Mouse (Mus musculus): ENCODE measurements around the gene Socs3.

DNA sequence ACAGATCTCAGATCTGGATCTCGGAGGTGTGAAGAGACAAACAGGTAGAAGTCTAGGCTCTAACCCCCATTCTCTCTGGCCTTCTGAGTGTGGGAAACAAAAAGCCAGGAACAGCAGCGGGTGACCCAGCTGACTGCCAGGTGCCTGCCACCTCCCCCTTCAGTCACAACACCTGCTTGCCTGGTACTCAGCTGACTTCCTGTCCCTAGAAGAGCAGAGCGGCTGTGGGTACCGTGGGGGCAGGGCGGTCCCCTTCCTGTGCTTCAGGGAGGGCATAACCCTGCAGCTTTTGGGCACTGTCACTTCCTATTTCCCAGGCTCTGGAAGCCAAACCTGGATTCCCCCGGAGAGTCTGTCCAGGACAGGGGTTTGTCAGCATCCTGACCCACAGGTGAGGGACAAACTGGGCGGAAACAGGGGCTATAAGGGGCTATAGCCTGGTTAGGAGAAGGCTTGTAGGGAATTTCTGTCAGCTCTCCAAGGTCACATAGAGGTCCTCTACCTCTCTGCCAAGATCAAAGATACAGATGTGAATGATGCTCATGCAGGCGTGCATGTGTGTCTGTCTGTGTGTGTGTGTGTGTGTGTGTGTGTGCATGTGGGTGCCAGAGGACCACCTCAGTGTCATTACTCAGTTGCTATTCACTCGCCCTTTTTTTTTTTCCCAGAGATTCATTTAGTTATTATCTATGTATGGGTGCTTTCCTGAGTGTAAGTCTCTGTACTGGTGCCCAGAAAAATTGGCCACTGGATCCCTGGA, 17.5 kb downstream of the Socs3 start:
- TF ChIP-seq CTCF (IDR thresholded peaks at IDR 0.05 in 2 of 3, conservative IDR thresholded peaks at IDR 0.05 in 1 of 3; ENCODE audit: control insufficient read depth in 1 of 3, insufficient read depth in 1 of 3, low read depth in 2 of 3, low read length in 3 of 3, poor library complexity in 1 of 3, severe bottlenecking in 1 of 3) (no peak), MAX (IDR thresholded peaks at IDR 0.05; ENCODE audit: low read length) (no peak), GABPA (IDR thresholded peaks at IDR 0.05; ENCODE audit: low read depth, low read length) (no peak), POLR2A (IDR thresholded peaks at IDR 0.05; ENCODE audit: control insufficient read depth in 1 of 2, insufficient read depth in 1 of 2, low read depth in 1 of 2, low read length in 2 of 2, poor library complexity in 1 of 2) (no peak), POLR2AphosphoS2 (IDR thresholded peaks at IDR 0.05; ENCODE audit: low read length) (no peak), MAFK (IDR thresholded peaks at IDR 0.05; ENCODE audit: borderline replicate concordance, low read depth, low read length) (no peak), MEF2A (IDR thresholded peaks at IDR 0.05; ENCODE audit: extremely low read depth, insufficient replicate concordance, low read depth, low read length, poor library complexity, severe bottlenecking) (no peak)
